Mouse (Mus musculus) liver, embryonic 15.5 days (tissue): ENCODE results near the gene Tagap. TPM values are rescaled to one million over a fixed set of nuclear protein-coding genes. Genes with fewer than 3 reads are reported as not detected.

Experiments
- polyA plus RNA-seq: library from polyadenylated mRNA; unstranded; fragments of >200 nt; fragmentation: Nextera tagmentation; extraction: Ambion mirVana; gene quantifications from 2 replicates; pipeline ENCODE4 v1.2.1, GENCODE M21; 2015

The Tagap gene
- polyA plus RNA-seq, 1 experiment from 2014 or later: 2.2 TPM

Other genes starting within 250 kb of the Tagap start
- gene Fndc1, start 98.7 kb upstream of the Tagap start, polyA plus RNA-seq: 0.53 and 0.76 TPM in 2 replicates
- gene Rsph3a, start 19.6 kb downstream of the Tagap start, polyA plus RNA-seq: 15.5 and 15.9 TPM in 2 replicates
- gene Gm49673, start 221.8 kb downstream of the Tagap start, polyA plus RNA-seq: not detected in 2 replicates
- 18.0 and 21.5 TPM in 2 replicates for gene Rnaset2a, start 222.1 kb downstream of the Tagap start, polyA plus RNA-seq
- 9.7 and 9.8 TPM in 2 replicates for gene Fgfr1op, start 239.5 kb downstream of the Tagap start, polyA plus RNA-seq